Mouse (Mus musculus) forebrain, embryonic 16.5 days (tissue): Measurements from ENCODE around the gene Zfp319. TPM values are rescaled to one million over a fixed set of nuclear protein-coding genes. Genes with fewer than 3 reads are reported as not detected.

ENCODE experiments used
- ATAC-seq: fragments of 200-750 bp; cut with Nextera tagmentation; 2 replicates; pipeline ENCODE4 v1.8.0; 2017; ENCODE audit warnings: mild to moderate bottlenecking, moderate library complexity
- H3K27ac ChIP-seq: fragments of 300-500 bp; sonication (generic); 2 replicates; pipeline ENCODE4 v1.5.1; 2014; ENCODE audit warnings: low read length, control low read depth
- H3K27me3 ChIP-seq: fragments of 300-500 bp; sonication (generic); replicated peaks from 2 replicates; pipeline ENCODE4 v1.6.1; 2014; ENCODE audit warnings: low read length; ENCODE audit not compliant: control insufficient read depth, insufficient read depth
- H3K36me3 ChIP-seq: fragments of 300-500 bp; sonication (generic); 2 replicates; pipeline ENCODE4 v1.6.1; 2014; ENCODE audit not compliant: control insufficient read depth, insufficient read depth
- H3K4me1 ChIP-seq: fragments of 300-500 bp; sonication (generic); replicated peaks from 2 replicates; pipeline ENCODE4 v1.6.1; 2014; ENCODE audit warnings: low read length; ENCODE audit not compliant: control insufficient read depth, insufficient read depth
- H3K4me2 ChIP-seq: fragments of 300-500 bp; sonication (generic); 2 replicates; pipeline ENCODE4 v1.6.1; 2014; ENCODE audit warnings: mild to moderate bottlenecking, low read length, control low read depth
- H3K4me3 ChIP-seq: fragments of 300-500 bp; sonication (generic); replicated peaks from 2 replicates; pipeline ENCODE4 v1.5.1; 2014; ENCODE audit warnings: mild to moderate bottlenecking, low read length, control low read depth
- H3K9ac ChIP-seq: fragments of 300-500 bp; sonication (generic); replicated peaks from 2 replicates; pipeline ENCODE4 v1.6.1; 2014; ENCODE audit warnings: low read depth, low read length, control low read depth
- H3K9me3 ChIP-seq: fragments of 300-500 bp; sonication (generic); 2 replicates; pipeline ENCODE4 v1.6.1; 2016; ENCODE audit warnings: low read length; ENCODE audit not compliant: control insufficient read depth
- WGBS: fragments of 180-500 bp; shearing (Covaris S2); extraction: QIAGEN DNeasy Blood & Tissue Kit; methylation state at CpG from one replicate; pipeline ENCODE4 v1.1.7; 2014; 5-methylcytosine and 5-hydroxymethylcytosine counted together
- polyA plus RNA-seq: library from polyadenylated mRNA; unstranded; fragments of >200 nt; fragmentation: Nextera tagmentation; extraction: Ambion mirVana; gene quantifications from 2 replicates; pipeline ENCODE4 v1.2.1, GENCODE M21; 2015

Zfp319 gene
- polyA plus RNA-seq, 1 experiment from 2014 or later = 19.8 TPM

- H3K4me3 ChIP-seq = no peak overlapping the region
- no peaks in the 10 kb centered on the region for H3K27me3 ChIP-seq
- no peak overlapping the region; the same call in 1 of the 2 replicates for H3K9ac ChIP-seq
- peaks cover 4% of the 10 kb centered on the region for H3K4me1 ChIP-seq
- peak; percentile 55; the same call in 1 of the 2 replicates for ATAC-seq
- H3K36me3 ChIP-seq = no peaks in the 10 kb centered on the region
- H3K9me3 ChIP-seq = no peaks in the 10 kb centered on the region
- WGBS = 45% methylated on average over 7 of the region's 7 CpGs
- no peak overlapping the region for H3K4me2 ChIP-seq
- H3K27ac ChIP-seq = peak overlapping the region; percentile 26; the same call in 1 of the 2 replicates
Observed at GRCm38 (mm10) chr8:95293891-95294290, 37.9 kb downstream of the Zfp319 start.

- H3K9me3 ChIP-seq = no peaks in the 10 kb centered on the region
- H3K4me1 ChIP-seq = peaks cover 4% of the 10 kb centered on the region
- no peak for ATAC-seq
- no peaks in the 10 kb centered on the region for H3K36me3 ChIP-seq
- 78% methylated on average over 11 of the region's 11 CpGs for WGBS
- no peak overlapping the region for H3K27ac ChIP-seq
- no peaks in the 10 kb centered on the region for H3K27me3 ChIP-seq
- H3K9ac ChIP-seq = no peak overlapping the region
- no peak overlapping the region for H3K4me3 ChIP-seq
- H3K4me2 ChIP-seq = no peak overlapping the region
Observed at GRCm38 (mm10) chr8:95293172-95293571, 38.6 kb downstream of the Zfp319 start.

GRCm38 (mm10) chr8:95289066-95289650 lies 42.6 kb downstream of the Zfp319 start:
- no peak for ATAC-seq
- Histone ChIP-seq H3K4me3 (no peak overlapping the region), H3K27me3 (no peaks in the 10 kb centered on the region), H3K4me1 (peaks cover 4% of the 10 kb centered on the region), H3K9me3 (no peaks in the 10 kb centered on the region), H3K4me2 (no peak overlapping the region), H3K27ac (no peak overlapping the region), H3K9ac (no peak overlapping the region), H3K36me3 (no peaks in the 10 kb centered on the region)
- WGBS = 73% methylated on average over 6 of the region's 6 CpGs

GRCm38 (mm10) chr8:95281493-95281892 lies 50.3 kb downstream of the Zfp319 start:
- Histone ChIP-seq H3K9ac (no peak overlapping the region), H3K4me3 (no peak overlapping the region), H3K27ac (no peak overlapping the region), H3K4me2 (no peak overlapping the region), H3K4me1 (no peaks in the 10 kb centered on the region), H3K9me3 (no peaks in the 10 kb centered on the region), H3K27me3 (no peaks in the 10 kb centered on the region), H3K36me3 (no peaks in the 10 kb centered on the region)
- WGBS = 56% methylated on average over 5 of the region's 5 CpGs
- no peak; the same call in 1 of the 2 replicates for ATAC-seq

Other genes with a start within 250 kb of the Zfp319 start
- 16.8 and 21.9 TPM in 2 replicates for gene Kifc3, start 129.1 kb downstream of the Zfp319 start, polyA plus RNA-seq
- gene Cngb1, start 25.4 kb downstream of the Zfp319 start, polyA plus RNA-seq = 0.16 and 0.52 TPM in 2 replicates
- gene Tepp, start 21.4 kb downstream of the Zfp319 start, polyA plus RNA-seq = 1.5 TPM in 1 of 2 replicates, not detected in the other
- gene Usb1, start 334 bp upstream of the Zfp319 start, polyA plus RNA-seq = 46.6 and 49.7 TPM in 2 replicates
- gene Mmp15, start 20.3 kb upstream of the Zfp319 start, polyA plus RNA-seq = 10.9 and 11.3 TPM in 2 replicates
- 139 and 141 TPM in 2 replicates for gene Cfap20, start 102.9 kb upstream of the Zfp319 start, polyA plus RNA-seq
- 10.3 and 11.0 TPM in 2 replicates for gene Csnk2a2, start 158.1 kb upstream of the Zfp319 start, polyA plus RNA-seq
- gene Ccdc113, start 202.1 kb upstream of the Zfp319 start, polyA plus RNA-seq = 1.3 and 1.5 TPM in 2 replicates
- not detected in 2 replicates for gene Prss54, start 244.4 kb upstream of the Zfp319 start, polyA plus RNA-seq